Mouse (Mus musculus): ENCODE measurements around the gene Crhr2. TPM values are rescaled to one million over a fixed set of nuclear protein-coding genes. Genes with fewer than 3 reads are reported as not detected.

Gene Crhr2
- polyA plus RNA-seq, 1 experiment: not detected

GRCm38 (mm10) chr6:55063793-55064476 lies 68.9 kb downstream of the Crhr2 start:
- no peak overlapping the region for H3K4me3 ChIP-seq
- peaks cover 5% of the 10 kb centered on the region for H3K79me2 ChIP-seq (ENCODE audit: control insufficient read depth, insufficient read depth)
- TF ChIP-seq SRF (IDR thresholded peaks at IDR 0.05; ENCODE audit: control insufficient read depth, insufficient read length, low read depth) (no peak), POLR2A (IDR thresholded peaks at IDR 0.05; ENCODE audit: insufficient read length, low read depth) (no peak), USF1 (IDR thresholded peaks at IDR 0.05; ENCODE audit: low read depth) (no peak), REST (IDR thresholded peaks at IDR 0.05; ENCODE audit: insufficient read depth, insufficient read length) (no peak), CEBPB (IDR thresholded peaks at IDR 0.05; ENCODE audit: insufficient read depth, poor library complexity, severe bottlenecking) (no peak), TCF3 (IDR thresholded peaks at IDR 0.05; ENCODE audit: insufficient read length, low read depth) (no peak), MYOD1 (IDR thresholded peaks at IDR 0.05; ENCODE audit: control insufficient read depth in 1 of 3, insufficient read length in 2 of 3, low read depth in 2 of 3) (no peak), MAX (IDR thresholded peaks at IDR 0.05; ENCODE audit: low read depth) (no peak), E2F4 (IDR thresholded peaks at IDR 0.05; ENCODE audit: insufficient read depth) (no peak), MYOG (IDR thresholded peaks at IDR 0.05; ENCODE audit: control insufficient read depth in 1 of 3, insufficient read depth in 1 of 3, insufficient read length in 2 of 3, low read depth in 2 of 3) (no peak)
- H3K4me2 ChIP-seq (ENCODE audit: low read depth): no peak overlapping the region
- no peaks in the 10 kb centered on the region for H3K27me3 ChIP-seq (ENCODE audit: control insufficient read depth, insufficient read depth, insufficient read length)
- no peak overlapping the region for H3ac ChIP-seq (ENCODE audit: control insufficient read depth, insufficient read length)
- peaks cover 86% of the 10 kb centered on the region for H3K36me3 ChIP-seq (ENCODE audit: control insufficient read depth, insufficient read depth)

GRCm38 (mm10) chr6:55062200-55062599 lies 70.6 kb downstream of the Crhr2 start:
- no peak overlapping the region for H3K4me3 ChIP-seq
- no peak overlapping the region for H3K4me2 ChIP-seq (ENCODE audit: low read depth)
- H3K27me3 ChIP-seq (ENCODE audit: control insufficient read depth, insufficient read depth, insufficient read length): no peaks in the 10 kb centered on the region
- no peak overlapping the region for H3ac ChIP-seq (ENCODE audit: control insufficient read depth, insufficient read length)
- H3K79me2 ChIP-seq (ENCODE audit: control insufficient read depth, insufficient read depth): peaks cover 16% of the 10 kb centered on the region
- TF ChIP-seq TCF3 (IDR thresholded peaks at IDR 0.05; ENCODE audit: insufficient read length, low read depth): no peak
- no peak for TF ChIP-seq POLR2AphosphoS2 (IDR thresholded peaks at IDR 0.05; ENCODE audit: insufficient read length, low read depth)
- no peak for TF ChIP-seq POLR2A (IDR thresholded peaks at IDR 0.05; ENCODE audit: insufficient read length, low read depth)
- no peak for TF ChIP-seq MAX (IDR thresholded peaks at IDR 0.05; ENCODE audit: low read depth)
- TF ChIP-seq SRF (IDR thresholded peaks at IDR 0.05; ENCODE audit: control insufficient read depth, insufficient read length, low read depth): no peak
- no peak for TF ChIP-seq MYOD1 (IDR thresholded peaks at IDR 0.05; ENCODE audit: control insufficient read depth in 1 of 3, insufficient read length in 2 of 3, low read depth in 2 of 3)
- TF ChIP-seq CEBPB (IDR thresholded peaks at IDR 0.05; ENCODE audit: insufficient read depth, poor library complexity, severe bottlenecking): no peak
- no peak for TF ChIP-seq USF1 (IDR thresholded peaks at IDR 0.05; ENCODE audit: low read depth)
- no peak for TF ChIP-seq TCF12 (IDR thresholded peaks at IDR 0.05; ENCODE audit: insufficient read depth, poor library complexity, severe bottlenecking)
- TF ChIP-seq MYOG (IDR thresholded peaks at IDR 0.05; ENCODE audit: control insufficient read depth in 1 of 3, insufficient read depth in 1 of 3, insufficient read length in 2 of 3, low read depth in 2 of 3): no peak
- no peak for TF ChIP-seq E2F4 (IDR thresholded peaks at IDR 0.05; ENCODE audit: insufficient read depth)
- peaks cover 83% of the 10 kb centered on the region for H3K36me3 ChIP-seq (ENCODE audit: control insufficient read depth, insufficient read depth)

- no peak overlapping the region for H3K4me2 ChIP-seq (ENCODE audit: low read depth)
Measured at GRCm38 (mm10) chr6:55061328-55061727, 71.5 kb downstream of the Crhr2 start.

GRCm38 (mm10) chr6:55060241-55060825 lies 72.5 kb downstream of the Crhr2 start:
- no peak overlapping the region for H3K4me3 ChIP-seq
- peaks cover 22% of the 10 kb centered on the region for H3K79me2 ChIP-seq (ENCODE audit: control insufficient read depth, insufficient read depth)
- peaks cover 84% of the 10 kb centered on the region for H3K36me3 ChIP-seq (ENCODE audit: control insufficient read depth, insufficient read depth)
- H3K4me2 ChIP-seq (ENCODE audit: low read depth): peak overlapping the region; percentile 8
- TF ChIP-seq MYOD1 (IDR thresholded peaks at IDR 0.05; ENCODE audit: control insufficient read depth in 1 of 3, insufficient read length in 2 of 3, low read depth in 2 of 3) (peak; percentile 77 to 86 (median 81)), TCF12 (IDR thresholded peaks at IDR 0.05; ENCODE audit: insufficient read depth, poor library complexity, severe bottlenecking) (peak; percentile 79), MYOG (IDR thresholded peaks at IDR 0.05; ENCODE audit: control insufficient read depth in 1 of 3, insufficient read depth in 1 of 3, insufficient read length in 2 of 3, low read depth in 2 of 3) (peak; percentile 21 to 96 (median 90)), SRF (IDR thresholded peaks at IDR 0.05; ENCODE audit: control insufficient read depth, insufficient read length, low read depth) (no peak), POLR2AphosphoS2 (IDR thresholded peaks at IDR 0.05; ENCODE audit: insufficient read length, low read depth) (no peak), E2F4 (IDR thresholded peaks at IDR 0.05; ENCODE audit: insufficient read depth) (no peak)
- H3ac ChIP-seq (ENCODE audit: control insufficient read depth, insufficient read length): no peak overlapping the region
- H3K27me3 ChIP-seq (ENCODE audit: control insufficient read depth, insufficient read depth, insufficient read length): no peaks in the 10 kb centered on the region

More at GRCm38 (mm10) chr6:55061328-55061727, 71.5 kb downstream of the Crhr2 start:
- no peak overlapping the region for H3K4me3 ChIP-seq
- H3K79me2 ChIP-seq (ENCODE audit: control insufficient read depth, insufficient read depth): peaks cover 22% of the 10 kb centered on the region
- no peak overlapping the region for H3ac ChIP-seq (ENCODE audit: control insufficient read depth, insufficient read length)
- peaks cover 84% of the 10 kb centered on the region for H3K36me3 ChIP-seq (ENCODE audit: control insufficient read depth, insufficient read depth)
- TF ChIP-seq USF1 (IDR thresholded peaks at IDR 0.05; ENCODE audit: low read depth) (no peak), POLR2A (IDR thresholded peaks at IDR 0.05; ENCODE audit: insufficient read length, low read depth) (no peak), POLR2AphosphoS2 (IDR thresholded peaks at IDR 0.05; ENCODE audit: insufficient read length, low read depth) (no peak), E2F4 (IDR thresholded peaks at IDR 0.05; ENCODE audit: insufficient read depth) (no peak), MYOG (IDR thresholded peaks at IDR 0.05; ENCODE audit: control insufficient read depth in 1 of 3, insufficient read depth in 1 of 3, insufficient read length in 2 of 3, low read depth in 2 of 3) (no peak), SRF (IDR thresholded peaks at IDR 0.05; ENCODE audit: control insufficient read depth, insufficient read length, low read depth) (no peak), TCF12 (IDR thresholded peaks at IDR 0.05; ENCODE audit: insufficient read depth, poor library complexity, severe bottlenecking) (no peak), MAX (IDR thresholded peaks at IDR 0.05; ENCODE audit: low read depth) (no peak), TCF3 (IDR thresholded peaks at IDR 0.05; ENCODE audit: insufficient read length, low read depth) (no peak), MYOD1 (IDR thresholded peaks at IDR 0.05; ENCODE audit: control insufficient read depth in 1 of 3, insufficient read length in 2 of 3, low read depth in 2 of 3) (no peak), REST (IDR thresholded peaks at IDR 0.05; ENCODE audit: insufficient read depth, insufficient read length) (no peak)
- H3K27me3 ChIP-seq (ENCODE audit: control insufficient read depth, insufficient read depth, insufficient read length): no peaks in the 10 kb centered on the region
